Mouse (Mus musculus): ENCODE data around the gene Scamp5. TPM values are rescaled to one million over a fixed set of nuclear protein-coding genes. Genes with fewer than 3 reads are reported as not detected.

Gene Scamp5
- polyA plus RNA-seq, 1 experiment from 2014 or later: 42.4 TPM

GRCm38 (mm10) chr9:57497236-57497635 lies 29.4 kb upstream of the Scamp5 start:
- Histone ChIP-seq H3K27me3 (ENCODE audit: control insufficient read depth, insufficient read depth, low read length) (no peaks in the 10 kb centered on the region), H3K4me1 (replicated peaks; ENCODE audit: control insufficient read depth, insufficient read depth) (no peaks in the 10 kb centered on the region), H3K9me3 (ENCODE audit: control insufficient read depth, low read length) (no peaks in the 10 kb centered on the region), H3K4me3 (ENCODE audit: low read depth, low read length) (no peak overlapping the region), H3K4me2 (replicated peaks; ENCODE audit: low read depth) (no peak overlapping the region), H3K27ac (replicated peaks) (0 out of 2 replicates have a peak overlapping the region, but pooled peaks have one; percentile 18), H3K36me3 (ENCODE audit: control insufficient read depth, insufficient read depth, low read length) (no peaks in the 10 kb centered on the region), H3K9ac (ENCODE audit: low read length) (no peak overlapping the region)
- no peak for TF ChIP-seq EP300 (optimal IDR thresholded peaks at IDR 0.05)
- peak; percentile 81 for ATAC-seq (ENCODE audit: low FRiP score, low TSS enrichment)
- 41% methylated on average over 5 of the region's 5 CpGs for WGBS
- DNase-seq (ENCODE audit: low spot score): peak; percentile 72

GRCm38 (mm10) chr9:57494970-57495369 lies 27.1 kb upstream of the Scamp5 start:
- no peak overlapping the region for H3K9ac ChIP-seq (ENCODE audit: low read length)
- no peaks in the 10 kb centered on the region for H3K4me1 ChIP-seq (replicated peaks; ENCODE audit: control insufficient read depth, insufficient read depth)
- peak; percentile 46 for DNase-seq (ENCODE audit: low spot score)
- no peaks in the 10 kb centered on the region for H3K36me3 ChIP-seq (ENCODE audit: control insufficient read depth, insufficient read depth, low read length)
- no peak overlapping the region for H3K4me2 ChIP-seq (replicated peaks; ENCODE audit: low read depth)
- H3K27me3 ChIP-seq (ENCODE audit: control insufficient read depth, insufficient read depth, low read length): no peaks in the 10 kb centered on the region
- no peak for TF ChIP-seq EP300 (optimal IDR thresholded peaks at IDR 0.05)
- TF ChIP-seq CTCF (IDR thresholded peaks at IDR 0.05; ENCODE audit: low read depth): no peak
- H3K9me3 ChIP-seq (ENCODE audit: control insufficient read depth, low read length): no peaks in the 10 kb centered on the region
- ATAC-seq (ENCODE audit: low FRiP score, low TSS enrichment): peak; percentile 67
- no peak overlapping the region for H3K4me3 ChIP-seq (ENCODE audit: low read depth, low read length)
- H3K27ac ChIP-seq (replicated peaks): no peak overlapping the region

GRCm38 (mm10) chr9:57493532-57493931 lies 25.7 kb upstream of the Scamp5 start:
- 81% methylated on average over 2 of the region's 2 CpGs for WGBS
- H3K4me1 ChIP-seq (replicated peaks; ENCODE audit: control insufficient read depth, insufficient read depth): no peaks in the 10 kb centered on the region
- no peaks in the 10 kb centered on the region for H3K36me3 ChIP-seq (ENCODE audit: control insufficient read depth, insufficient read depth, low read length)
- no peaks in the 10 kb centered on the region for H3K9me3 ChIP-seq (ENCODE audit: control insufficient read depth, low read length)
- no peak overlapping the region for H3K9ac ChIP-seq (ENCODE audit: low read length)
- no peaks in the 10 kb centered on the region for H3K27me3 ChIP-seq (ENCODE audit: control insufficient read depth, insufficient read depth, low read length)
- DNase-seq (ENCODE audit: low spot score) (peak; percentile 72), ATAC-seq (ENCODE audit: low FRiP score, low TSS enrichment) (peak; percentile 85)
- H3K4me2 ChIP-seq (replicated peaks; ENCODE audit: low read depth): no peak overlapping the region
- H3K27ac ChIP-seq (replicated peaks): 0 out of 2 replicates have a peak overlapping the region, but pooled peaks have one; percentile 30
- no peak overlapping the region for H3K4me3 ChIP-seq (ENCODE audit: low read depth, low read length)
- no peak for TF ChIP-seq EP300 (optimal IDR thresholded peaks at IDR 0.05)
- no peak for TF ChIP-seq CTCF (IDR thresholded peaks at IDR 0.05; ENCODE audit: low read depth)

DNA sequence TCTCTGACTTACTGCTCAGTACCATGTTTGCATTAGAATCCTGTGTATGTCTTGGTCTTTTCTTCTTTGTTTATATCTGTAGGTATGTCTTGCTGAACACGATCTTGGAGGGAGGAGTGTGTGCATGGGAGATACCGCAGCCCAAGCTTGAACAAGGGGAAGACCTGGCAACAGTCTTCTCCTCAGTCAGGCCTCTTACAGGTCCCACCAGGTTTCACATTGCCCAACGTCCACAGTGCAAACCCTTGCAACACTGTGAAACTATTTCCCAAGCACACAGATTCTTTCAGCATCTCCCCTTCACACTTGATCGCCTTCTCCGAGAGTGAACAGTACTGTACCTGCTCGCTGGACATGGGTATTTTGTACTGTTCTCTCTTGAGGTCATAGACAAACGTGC lies 19.9 kb upstream of the Scamp5 start:
- Histone ChIP-seq H3K9ac (ENCODE audit: low read length) (no peak overlapping the region), H3K4me2 (replicated peaks; ENCODE audit: low read depth) (no peak overlapping the region), H3K4me1 (replicated peaks; ENCODE audit: control insufficient read depth, insufficient read depth) (no peaks in the 10 kb centered on the region), H3K27ac (replicated peaks) (no peak overlapping the region), H3K9me3 (ENCODE audit: control insufficient read depth, low read length) (no peaks in the 10 kb centered on the region), H3K4me3 (ENCODE audit: low read depth, low read length) (no peak overlapping the region), H3K36me3 (ENCODE audit: control insufficient read depth, insufficient read depth, low read length) (no peaks in the 10 kb centered on the region), H3K27me3 (ENCODE audit: control insufficient read depth, insufficient read depth, low read length) (no peaks in the 10 kb centered on the region)
- WGBS: 59% methylated on average over 7 of the region's 7 CpGs
- DNase-seq (ENCODE audit: low spot score) (no peak), ATAC-seq (ENCODE audit: low FRiP score, low TSS enrichment) (no peak)
- no peak for TF ChIP-seq CTCF (IDR thresholded peaks at IDR 0.05; ENCODE audit: low read depth)
- TF ChIP-seq EP300 (optimal IDR thresholded peaks at IDR 0.05): no peak

GRCm38 (mm10) chr9:57485774-57486173 lies 17.9 kb upstream of the Scamp5 start:
- no peak overlapping the region for H3K4me2 ChIP-seq (replicated peaks; ENCODE audit: low read depth)
- H3K4me1 ChIP-seq (replicated peaks; ENCODE audit: control insufficient read depth, insufficient read depth): no peaks in the 10 kb centered on the region
- no peak overlapping the region for H3K9ac ChIP-seq (ENCODE audit: low read length)
- H3K4me3 ChIP-seq (ENCODE audit: low read depth, low read length): no peak overlapping the region
- TF ChIP-seq EP300 (optimal IDR thresholded peaks at IDR 0.05): no peak
- TF ChIP-seq CTCF (IDR thresholded peaks at IDR 0.05; ENCODE audit: low read depth): peak; percentile 99
- H3K27ac ChIP-seq (replicated peaks): no peak overlapping the region
- DNase-seq (ENCODE audit: low spot score) (peak; percentile 84), ATAC-seq (ENCODE audit: low FRiP score, low TSS enrichment) (peak; percentile 71)
- no peaks in the 10 kb centered on the region for H3K36me3 ChIP-seq (ENCODE audit: control insufficient read depth, insufficient read depth, low read length)
- H3K9me3 ChIP-seq (ENCODE audit: control insufficient read depth, low read length): no peaks in the 10 kb centered on the region
- H3K27me3 ChIP-seq (ENCODE audit: control insufficient read depth, insufficient read depth, low read length): no peaks in the 10 kb centered on the region
- 16% methylated on average over 7 of the region's 7 CpGs for WGBS

- Histone ChIP-seq H3K9ac (ENCODE audit: low read length) (no peak overlapping the region), H3K4me1 (replicated peaks; ENCODE audit: control insufficient read depth, insufficient read depth) (no peaks in the 10 kb centered on the region), H3K36me3 (ENCODE audit: control insufficient read depth, insufficient read depth, low read length) (no peaks in the 10 kb centered on the region), H3K27me3 (ENCODE audit: control insufficient read depth, insufficient read depth, low read length) (no peaks in the 10 kb centered on the region), H3K27ac (replicated peaks) (no peak overlapping the region), H3K9me3 (ENCODE audit: control insufficient read depth, low read length) (no peaks in the 10 kb centered on the region), H3K4me3 (ENCODE audit: low read depth, low read length) (no peak overlapping the region), H3K4me2 (replicated peaks; ENCODE audit: low read depth) (no peak overlapping the region)
- ATAC-seq (ENCODE audit: low FRiP score, low TSS enrichment) (no peak), DNase-seq (ENCODE audit: low spot score) (no peak)
- 60% methylated on average over 4 of the region's 4 CpGs for WGBS
- no peak for TF ChIP-seq CTCF (IDR thresholded peaks at IDR 0.05; ENCODE audit: low read depth)
- no peak for TF ChIP-seq EP300 (optimal IDR thresholded peaks at IDR 0.05)
Measured at GRCm38 (mm10) chr9:57468914-57469313, 1.1 kb upstream of the Scamp5 start.
